Mouse (Mus musculus) hindbrain, embryonic 11.5 days (tissue): ENCODE results near the gene Clp1. TPM values are rescaled to one million over a fixed set of nuclear protein-coding genes. Genes with fewer than 3 reads are reported as not detected.
A peak's percentile ranks its signal among the peaks of the same experiment; 100 is the strongest.

Experiments
- ATAC-seq: fragments of 200-750 bp; cut with Nextera tagmentation; 2 replicates; pipeline ENCODE4 v1.8.0; 2017; ENCODE audit warnings: mild to moderate bottlenecking, moderate TSS enrichment, moderate library complexity; ENCODE audit not compliant: low FRiP score
- DNase-seq: peaks from one replicate; pipeline ENCODE4 v3.0.0-alpha.2; 2015; ENCODE audit warnings: low spot score
- H3K27ac ChIP-seq: fragments of 300-500 bp; sonication (generic); 2 replicates; pipeline ENCODE4 v1.5.1; 2014; ENCODE audit warnings: mild to moderate bottlenecking, low read depth, low read length
- H3K27me3 ChIP-seq: fragments of 300-500 bp; sonication (generic); 2 replicates; pipeline ENCODE4 v1.6.1; 2014; ENCODE audit warnings: mild to moderate bottlenecking, low read length, moderate library complexity, mixed read lengths; ENCODE audit not compliant: control insufficient read depth, insufficient read depth
- H3K36me3 ChIP-seq: fragments of 300-500 bp; sonication (generic); 2 replicates; pipeline ENCODE4 v1.6.1; 2014; ENCODE audit warnings: mild to moderate bottlenecking, low read length, moderate library complexity, mixed read lengths; ENCODE audit not compliant: control insufficient read depth, insufficient read depth
- H3K4me1 ChIP-seq: fragments of 300-500 bp; sonication (generic); replicated peaks from 2 replicates; pipeline ENCODE4 v1.6.1; 2014; ENCODE audit warnings: low read length, mixed read lengths; ENCODE audit not compliant: control insufficient read depth, insufficient read depth
- H3K4me2 ChIP-seq: fragments of 300-500 bp; sonication (generic); replicated peaks from 2 replicates; pipeline ENCODE4 v1.6.1; 2014; ENCODE audit warnings: mild to moderate bottlenecking, low read depth, low read length
- H3K4me3 ChIP-seq: fragments of 300-500 bp; sonication (generic); 2 replicates; pipeline ENCODE4 v1.5.1; 2014; ENCODE audit warnings: low read depth, low read length
- H3K9ac ChIP-seq: fragments of 300-500 bp; sonication (generic); 2 replicates; pipeline ENCODE4 v1.6.1; 2014; ENCODE audit warnings: low read depth, low read length
- H3K9me3 ChIP-seq: fragments of 300-500 bp; sonication (generic); 2 replicates; pipeline ENCODE4 v1.6.1; 2016; ENCODE audit warnings: low read length; ENCODE audit not compliant: control insufficient read depth
- WGBS: fragments of 180-500 bp; shearing (Covaris S2); extraction: QIAGEN DNeasy Blood & Tissue Kit; methylation state at CpG from one replicate; pipeline ENCODE4 v1.1.7; 2014; 5-methylcytosine and 5-hydroxymethylcytosine counted together
- polyA plus RNA-seq: library from polyadenylated mRNA; unstranded; fragments of >200 nt; fragmentation: Nextera tagmentation; extraction: Ambion mirVana; gene quantifications from 2 replicates; pipeline ENCODE4 v1.2.1, GENCODE M21; 2014

Clp1 gene
- polyA plus RNA-seq = 44.3 and 53.9 TPM in 2 replicates

- H3K9ac ChIP-seq = peak within 1 kb of the TSS; percentile 59
- peak within 1 kb of the TSS; percentile 62 for H3K4me2 ChIP-seq
- DNase-seq = peak; percentile 99
- H3K36me3 ChIP-seq = peaks cover 3% of the 10 kb centered on the region
- H3K4me3 ChIP-seq = peak within 1 kb of the TSS; percentile 47
- peak within 1 kb of the TSS; percentile 70 for H3K27ac ChIP-seq
- WGBS = 1% methylated on average over 39 of the region's 39 CpGs
- peak; percentile 96 for ATAC-seq
- no peaks in the 10 kb centered on the region for H3K9me3 ChIP-seq
- no peaks in the 10 kb centered on the region for H3K4me1 ChIP-seq
- no peaks in the 10 kb centered on the region for H3K27me3 ChIP-seq
Measured at GRCm38 (mm10) chr2:84727172-84727858, at the start of gene Clp1. Gene Clp1 (minus strand): TSS chr2:84727350.

- H3K9me3 ChIP-seq = no peaks in the 10 kb centered on the region
- H3K36me3 ChIP-seq = no peaks in the 10 kb centered on the region
- no peak overlapping the region for H3K9ac ChIP-seq
- no peaks in the 10 kb centered on the region for H3K27me3 ChIP-seq
- 75% methylated on average over 6 of the region's 6 CpGs for WGBS
- DNase-seq (no peak), ATAC-seq (no peak)
- H3K4me1 ChIP-seq = 0 out of 2 replicates have a peak, but pooled peaks cover 3% of the 10 kb centered on the region
- H3K27ac ChIP-seq = peak overlapping the region; percentile 84
- H3K4me3 ChIP-seq = no peak overlapping the region
- no peak overlapping the region for H3K4me2 ChIP-seq
Measured at GRCm38 (mm10) chr2:84775665-84776064, 48.5 kb upstream of the Clp1 start.

- Histone ChIP-seq H3K9me3 (no peaks in the 10 kb centered on the region), H3K36me3 (no peaks in the 10 kb centered on the region), H3K4me1 (0 out of 2 replicates have a peak, but pooled peaks cover 3% of the 10 kb centered on the region), H3K4me3 (peak within 1 kb of the TSS; percentile 24), H3K27me3 (no peaks in the 10 kb centered on the region), H3K27ac (peak within 1 kb of the TSS; percentile 84), H3K9ac (peak within 1 kb of the TSS; percentile 50), H3K4me2 (peak within 1 kb of the TSS; percentile 42)
- DNase-seq (peak; percentile 38), ATAC-seq (peak; percentile 60)
- WGBS = 52% methylated on average over 9 of the region's 9 CpGs
Measured at GRCm38 (mm10) chr2:84775241-84775640, 48.1 kb upstream of the Clp1 start, which contains the start of gene Serping1. Gene Serping1 (minus strand): TSS chr2:84775444.

GRCm38 (mm10) chr2:84774751-84775150, 47.6 kb upstream of the Clp1 start:
- H3K4me3 ChIP-seq = peak overlapping the region; percentile 24
- H3K9me3 ChIP-seq = no peaks in the 10 kb centered on the region
- no peaks in the 10 kb centered on the region for H3K36me3 ChIP-seq
- DNase-seq = peak; percentile 82
- no peaks in the 10 kb centered on the region for H3K27me3 ChIP-seq
- peak overlapping the region; percentile 50 for H3K9ac ChIP-seq
- peak overlapping the region; percentile 84 for H3K27ac ChIP-seq
- 0 out of 2 replicates have a peak, but pooled peaks cover 3% of the 10 kb centered on the region for H3K4me1 ChIP-seq
- peak overlapping the region; percentile 42 for H3K4me2 ChIP-seq
- peak; percentile 97 for ATAC-seq
- 0% methylated on average over 14 of the region's 15 CpGs for WGBS

GRCm38 (mm10) chr2:84773195-84773594, 46.0 kb upstream of the Clp1 start:
- no peak for ATAC-seq
- Histone ChIP-seq H3K36me3 (no peaks in the 10 kb centered on the region), H3K4me1 (0 out of 2 replicates have a peak, but pooled peaks cover 3% of the 10 kb centered on the region), H3K4me2 (no peak overlapping the region), H3K9ac (no peak overlapping the region), H3K27me3 (no peaks in the 10 kb centered on the region), H3K27ac (no peak overlapping the region), H3K9me3 (no peaks in the 10 kb centered on the region), H3K4me3 (no peak overlapping the region)
- 85% methylated on average over 5 of the region's 5 CpGs for WGBS
- no peak for DNase-seq

GRCm38 (mm10) chr2:84772454-84772853, 45.3 kb upstream of the Clp1 start:
- no peak for DNase-seq
- 87% methylated on average over 4 of the region's 4 CpGs for WGBS

GRCm38 (mm10) chr2:84770501-84770900, 43.4 kb upstream of the Clp1 start:
- no peaks in the 10 kb centered on the region for H3K9me3 ChIP-seq
- no peaks in the 10 kb centered on the region for H3K27me3 ChIP-seq
- H3K4me3 ChIP-seq = no peak overlapping the region
- no peaks in the 10 kb centered on the region for H3K36me3 ChIP-seq
- WGBS = 83% methylated on average over 6 of the region's 6 CpGs
- no peak overlapping the region for H3K9ac ChIP-seq
- 0 out of 2 replicates have a peak, but pooled peaks cover 3% of the 10 kb centered on the region for H3K4me1 ChIP-seq
- H3K4me2 ChIP-seq = no peak overlapping the region
- H3K27ac ChIP-seq = no peak overlapping the region
- ATAC-seq (no peak), DNase-seq (no peak)

More at GRCm38 (mm10) chr2:84772454-84772853, 45.3 kb upstream of the Clp1 start:
- no peaks in the 10 kb centered on the region for H3K27me3 ChIP-seq
- no peaks in the 10 kb centered on the region for H3K36me3 ChIP-seq
- no peak overlapping the region for H3K27ac ChIP-seq
- no peaks in the 10 kb centered on the region for H3K9me3 ChIP-seq
- H3K4me2 ChIP-seq = no peak overlapping the region
- H3K9ac ChIP-seq = no peak overlapping the region
- ATAC-seq = no peak
- 0 out of 2 replicates have a peak, but pooled peaks cover 3% of the 10 kb centered on the region for H3K4me1 ChIP-seq
- H3K4me3 ChIP-seq = no peak overlapping the region

- no peak for ATAC-seq
- no peak overlapping the region for H3K4me3 ChIP-seq
- no peak overlapping the region for H3K27ac ChIP-seq
- WGBS = 45% methylated on average over 1 of the region's 1 CpGs
- H3K4me1 ChIP-seq = no peaks in the 10 kb centered on the region
- H3K36me3 ChIP-seq = no peaks in the 10 kb centered on the region
- H3K27me3 ChIP-seq = no peaks in the 10 kb centered on the region
- DNase-seq = no peak
- no peak overlapping the region for H3K4me2 ChIP-seq
- no peak overlapping the region for H3K9ac ChIP-seq
- H3K9me3 ChIP-seq = no peaks in the 10 kb centered on the region
Measured at GRCm38 (mm10) chr2:84762818-84763217, 35.7 kb upstream of the Clp1 start.

- ATAC-seq (no peak), DNase-seq (no peak)
- H3K4me2 ChIP-seq = no peak overlapping the region
- H3K4me3 ChIP-seq = no peak overlapping the region
- H3K27me3 ChIP-seq = no peaks in the 10 kb centered on the region
- H3K36me3 ChIP-seq = no peaks in the 10 kb centered on the region
- 50% methylated on average over 4 of the region's 4 CpGs for WGBS
- H3K9me3 ChIP-seq = no peaks in the 10 kb centered on the region
- H3K4me1 ChIP-seq = no peaks in the 10 kb centered on the region
- no peak overlapping the region for H3K9ac ChIP-seq
- H3K27ac ChIP-seq = no peak overlapping the region
Measured at GRCm38 (mm10) chr2:84762295-84762694, 35.1 kb upstream of the Clp1 start.
